Mouse (Mus musculus): ENCODE results near the gene 6030408B16Rik.
A peak's percentile ranks its signal among the peaks of the same experiment; 100 is the strongest.
"Not testable (repeated sequence)": the region's sequence is repeated elsewhere in the genome, so short reads cannot be mapped to it uniquely, and the experiment has no call there.

6030408B16Rik gene

DNA sequence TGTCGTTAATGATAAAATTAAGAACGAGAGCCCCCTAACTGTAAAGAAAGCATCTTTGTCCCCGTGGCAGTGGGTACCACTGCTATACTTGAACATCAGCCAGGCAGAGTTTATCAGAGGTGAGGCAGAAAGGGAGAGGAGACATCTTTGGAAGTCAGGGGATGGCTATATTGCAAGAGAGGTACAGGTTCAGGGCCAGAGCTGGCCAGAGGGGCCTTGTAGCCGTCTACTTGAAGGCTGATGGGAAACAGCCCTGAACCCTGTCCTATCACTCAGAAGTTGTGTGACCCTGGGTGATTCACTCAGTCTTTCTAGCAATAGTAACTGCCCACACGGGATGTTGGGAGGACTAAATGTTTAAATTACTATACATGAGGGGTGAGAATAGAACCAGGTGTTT is 28.1 kb downstream of the 6030408B16Rik start:
- no peak for DNase-seq (ENCODE audit: low spot score)

DNA sequence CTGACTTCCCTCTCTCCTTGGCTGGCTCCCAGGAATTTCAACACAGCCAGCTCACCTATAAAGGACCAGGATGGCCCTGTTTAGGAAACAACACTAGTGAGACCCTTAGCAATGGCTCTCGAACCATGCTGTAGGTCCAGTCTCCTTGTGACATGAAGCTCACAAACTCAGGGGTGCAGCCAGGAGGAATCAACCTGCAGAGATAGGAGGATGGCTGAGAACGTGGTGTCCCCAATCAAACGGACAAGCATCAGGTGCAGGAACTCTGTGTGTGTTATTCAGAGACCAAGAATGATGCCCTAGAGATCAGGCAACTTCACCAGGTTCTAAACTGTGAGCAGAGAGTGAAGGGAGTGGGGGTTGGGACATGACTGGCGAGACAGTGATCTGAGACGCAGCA is 29.1 kb downstream of the 6030408B16Rik start:
- DNase-seq (ENCODE audit: low spot score): no peak

DNA sequence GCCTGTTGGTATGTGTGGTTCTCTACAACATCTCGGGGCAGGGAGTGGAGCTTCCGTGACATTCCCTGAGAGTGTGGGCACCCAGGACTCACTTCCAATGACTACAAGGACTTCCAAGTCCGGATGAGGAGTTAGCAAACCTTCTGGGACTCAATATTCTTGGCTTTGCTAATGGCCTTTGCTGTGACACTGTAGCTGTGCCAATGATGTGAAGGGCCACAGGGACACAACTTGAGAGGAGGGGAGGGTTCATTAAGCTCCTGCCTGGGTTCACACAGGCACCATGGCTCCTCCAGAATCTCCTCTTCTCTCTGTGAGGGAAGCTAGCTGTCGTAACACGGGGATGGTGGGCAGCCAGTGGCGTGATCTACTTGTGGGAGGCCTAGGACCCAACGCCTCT is 29.6 kb downstream of the 6030408B16Rik start:
- DNase-seq (ENCODE audit: low spot score): no peak

DNA sequence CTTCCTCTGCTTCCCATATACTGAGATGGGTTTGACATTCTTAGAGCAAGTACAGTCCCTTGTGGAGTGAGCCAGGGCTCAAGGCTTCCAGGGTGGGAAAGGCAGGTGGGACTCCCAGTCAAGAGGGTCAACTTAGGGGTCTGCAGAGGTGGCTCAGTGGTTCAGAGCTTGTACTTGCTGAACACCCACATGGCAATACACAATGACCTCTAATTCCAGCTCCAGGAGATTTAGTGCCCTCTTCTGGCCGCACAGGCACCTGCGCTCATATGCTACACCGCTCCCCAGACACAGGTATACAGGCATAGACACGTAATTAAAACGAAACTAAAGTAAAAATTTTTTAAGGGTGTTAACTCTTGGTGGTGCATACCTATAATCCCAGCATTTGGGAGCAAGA is 30.5 kb downstream of the 6030408B16Rik start:
- DNase-seq (ENCODE audit: low spot score): no peak

DNA sequence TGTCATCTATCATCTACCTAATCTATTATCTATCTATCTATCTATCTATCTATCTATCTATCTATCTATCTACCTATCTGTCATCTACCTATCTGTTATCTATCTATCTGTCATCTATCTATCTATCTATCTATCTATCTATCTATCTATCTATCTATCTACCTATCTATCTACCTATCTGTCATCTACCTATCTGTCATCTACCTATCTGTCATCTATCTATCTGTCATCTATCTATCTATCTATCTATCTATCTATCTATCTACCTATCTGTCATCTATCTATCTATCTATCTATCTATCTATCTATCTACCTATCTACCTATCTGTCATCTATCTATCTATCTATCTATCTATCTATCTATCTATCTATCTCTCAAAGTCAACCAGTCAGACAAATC is 31.4 kb downstream of the 6030408B16Rik start:
- not testable (repeated sequence) for DNase-seq (ENCODE audit: low spot score)

DNA sequence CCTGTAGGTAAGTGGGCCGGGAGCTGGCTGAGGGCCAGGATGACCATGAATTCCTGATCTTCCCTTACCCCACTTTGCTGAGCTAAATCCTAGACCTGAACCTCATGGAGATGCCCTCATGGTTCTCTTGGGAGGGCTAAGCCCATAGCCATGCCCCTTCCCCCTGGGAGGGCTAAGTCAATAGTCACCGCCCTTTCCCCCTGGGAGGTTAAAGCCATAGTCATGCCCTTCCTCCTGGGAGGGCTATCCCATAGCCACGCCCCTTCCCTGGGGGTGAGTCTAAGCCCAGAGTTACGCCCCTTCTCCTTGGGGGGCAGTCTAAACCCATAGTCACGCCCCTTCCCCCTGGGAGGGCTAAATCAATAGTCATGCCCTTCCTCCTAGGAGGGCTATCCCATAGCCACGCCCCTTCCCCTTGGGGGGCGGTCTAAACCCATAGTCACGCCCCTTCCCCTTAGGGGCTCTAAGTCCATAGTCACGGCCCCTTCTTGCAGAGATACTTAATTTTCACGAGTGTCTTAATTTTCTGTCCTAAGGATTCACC is 33.1 kb downstream of the 6030408B16Rik start:
- no peak for DNase-seq (ENCODE audit: low spot score)

DNA sequence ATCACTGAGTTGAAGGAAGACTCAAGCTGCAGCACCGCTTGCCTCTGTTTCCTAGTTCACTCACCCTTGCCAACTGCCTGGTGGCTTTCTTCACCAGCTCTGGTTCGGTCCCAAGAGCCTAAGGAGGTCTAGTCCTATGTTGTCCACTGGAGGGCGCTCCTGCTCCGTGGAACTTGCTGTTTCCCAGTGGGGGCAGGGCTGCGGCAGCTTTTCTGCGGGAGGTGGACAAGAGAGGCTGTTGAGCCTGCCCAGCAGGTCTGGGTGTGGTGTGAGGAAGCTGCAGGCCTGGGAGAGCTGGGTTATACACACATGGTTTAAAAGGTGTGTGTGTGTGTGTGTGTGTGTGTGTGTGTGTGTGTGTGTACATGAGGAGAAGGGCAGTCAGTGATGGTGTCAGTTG is 34.3 kb downstream of the 6030408B16Rik start:
- peak; percentile 60 for DNase-seq (ENCODE audit: low spot score)

DNA sequence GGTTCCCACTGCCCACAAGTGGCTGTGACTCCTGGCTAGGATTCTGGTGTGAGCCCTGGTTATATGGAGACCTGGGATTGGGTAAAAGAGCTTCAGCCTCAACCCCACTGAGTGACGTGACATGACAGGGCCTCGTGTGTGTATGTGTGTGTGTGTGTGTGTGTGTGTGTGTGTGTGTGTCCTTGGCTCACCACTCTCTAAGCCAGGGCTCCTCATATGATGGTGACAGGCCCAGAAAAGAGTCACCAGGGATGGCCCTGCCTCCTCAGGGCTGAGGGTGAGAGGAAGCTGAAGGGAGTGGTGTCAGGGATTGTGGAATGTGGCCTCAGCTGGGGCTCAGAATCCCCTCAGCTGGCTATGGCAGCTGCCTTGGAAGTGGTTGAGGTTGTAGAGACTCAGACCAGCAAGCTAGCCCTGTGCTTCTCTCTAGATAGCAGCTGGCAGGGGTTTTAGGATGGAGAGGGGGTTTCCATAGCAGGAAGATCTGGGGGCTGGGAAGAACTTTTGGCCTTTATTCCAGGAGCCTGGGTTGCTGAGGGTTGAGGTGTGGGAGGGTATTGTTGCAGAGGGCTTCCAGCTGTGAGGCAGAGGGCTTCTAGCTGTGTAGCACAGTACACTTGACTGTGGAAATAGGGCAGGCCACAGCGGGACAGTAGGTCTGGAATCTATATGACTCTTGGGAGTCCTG is 36.0 kb downstream of the 6030408B16Rik start:
- DNase-seq (ENCODE audit: low spot score): no peak

DNA sequence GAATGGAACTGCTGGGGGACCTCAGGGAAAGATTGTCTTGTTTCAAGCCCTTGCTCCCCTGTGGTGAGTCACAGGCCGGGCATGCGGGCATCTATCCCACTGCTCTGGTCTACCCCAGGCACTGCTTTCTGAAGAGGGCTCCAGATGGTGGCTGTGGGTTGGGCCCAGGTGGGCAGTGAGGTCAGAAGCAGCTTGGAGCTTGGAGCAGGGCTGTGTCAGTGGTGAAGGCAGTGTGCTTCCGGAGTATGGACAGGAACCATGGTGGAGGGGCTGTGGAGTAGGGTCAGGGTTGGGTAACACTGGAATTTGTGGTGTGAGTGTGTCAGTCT is 36.5 kb downstream of the 6030408B16Rik start:
- no peak for DNase-seq (ENCODE audit: low spot score)

DNA sequence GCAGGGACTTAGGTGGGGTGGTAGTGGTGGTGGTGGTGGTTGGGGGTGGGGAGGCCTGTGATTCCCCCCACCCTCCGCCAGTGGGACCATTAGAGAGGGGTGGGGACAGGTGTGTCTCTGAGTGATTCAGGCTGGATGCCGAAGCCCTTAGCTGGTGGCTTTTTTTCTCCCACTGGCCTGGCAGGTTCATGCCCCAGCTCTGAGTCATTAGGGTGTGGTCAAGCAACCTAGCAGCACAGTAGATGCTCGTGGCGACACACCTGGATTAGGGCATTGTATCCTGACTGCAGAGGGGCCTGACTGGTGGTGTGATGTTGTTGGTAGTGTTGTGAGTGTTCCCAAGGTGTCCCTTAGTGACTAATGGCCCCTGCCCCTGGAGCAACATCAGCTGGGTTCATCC is 38.1 kb downstream of the 6030408B16Rik start:
- no peak for DNase-seq (ENCODE audit: low spot score)

DNA sequence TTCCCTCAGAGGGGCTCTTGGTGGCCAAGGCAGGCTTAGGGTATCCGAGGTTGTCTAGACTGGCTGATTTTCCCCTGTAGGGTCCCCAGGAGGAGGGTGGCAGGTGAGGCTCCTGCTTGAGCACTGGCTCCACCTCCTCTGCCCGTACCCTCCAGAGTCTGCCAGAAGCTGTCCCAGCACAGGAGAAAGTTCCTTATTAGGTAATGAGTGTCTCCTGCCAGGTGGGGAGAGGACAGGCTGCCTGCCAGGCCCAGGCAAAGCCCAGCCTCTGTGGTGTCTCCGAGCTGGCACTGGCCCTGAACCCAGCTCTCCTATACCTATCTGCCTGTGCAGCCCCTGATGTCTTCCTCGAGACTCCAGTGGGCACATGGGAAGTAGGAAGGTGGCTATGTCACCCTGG is 39.4 kb downstream of the 6030408B16Rik start:
- no peak for DNase-seq (ENCODE audit: low spot score)

DNA sequence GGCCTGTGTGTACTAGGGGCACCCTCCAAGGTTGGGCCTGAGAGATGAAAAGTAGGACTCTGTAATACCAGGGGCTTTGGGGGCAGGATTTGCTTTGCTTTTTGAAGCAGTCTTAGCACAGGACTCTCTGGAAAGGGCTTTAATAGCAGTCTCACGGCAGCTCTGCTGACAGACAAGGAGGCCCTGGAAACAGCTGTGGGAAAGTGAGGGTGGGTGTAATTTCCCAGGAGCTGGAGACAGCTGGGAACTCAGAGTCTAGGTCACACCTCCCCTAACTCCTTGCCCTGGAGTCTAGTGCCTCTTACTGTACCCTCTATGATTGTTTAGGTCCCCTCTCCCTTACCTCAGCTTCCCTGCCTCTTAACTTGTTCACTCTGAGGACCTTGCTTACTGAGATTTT is 40.2 kb downstream of the 6030408B16Rik start:
- no peak for DNase-seq (ENCODE audit: low spot score)

DNA sequence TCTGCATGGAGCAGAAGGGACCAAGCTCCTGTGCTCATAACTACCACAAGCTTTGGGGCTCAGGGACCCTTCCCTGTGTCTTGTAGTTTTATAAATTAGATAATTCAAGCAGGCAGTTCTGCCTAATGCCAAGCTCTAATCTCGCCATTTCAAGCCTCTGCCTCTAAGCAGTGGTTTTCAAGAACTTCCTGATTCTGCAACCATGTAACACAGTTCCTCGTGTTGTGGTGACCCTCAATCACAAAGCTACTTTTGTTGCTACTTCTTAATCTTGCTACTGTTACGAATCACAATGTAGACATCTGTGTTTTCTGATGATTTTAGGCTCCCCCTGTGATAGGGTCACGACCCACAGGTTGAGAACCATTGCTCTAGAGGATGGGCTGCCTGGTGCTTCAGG is 40.6 kb downstream of the 6030408B16Rik start:
- no peak for DNase-seq (ENCODE audit: low spot score)

DNA sequence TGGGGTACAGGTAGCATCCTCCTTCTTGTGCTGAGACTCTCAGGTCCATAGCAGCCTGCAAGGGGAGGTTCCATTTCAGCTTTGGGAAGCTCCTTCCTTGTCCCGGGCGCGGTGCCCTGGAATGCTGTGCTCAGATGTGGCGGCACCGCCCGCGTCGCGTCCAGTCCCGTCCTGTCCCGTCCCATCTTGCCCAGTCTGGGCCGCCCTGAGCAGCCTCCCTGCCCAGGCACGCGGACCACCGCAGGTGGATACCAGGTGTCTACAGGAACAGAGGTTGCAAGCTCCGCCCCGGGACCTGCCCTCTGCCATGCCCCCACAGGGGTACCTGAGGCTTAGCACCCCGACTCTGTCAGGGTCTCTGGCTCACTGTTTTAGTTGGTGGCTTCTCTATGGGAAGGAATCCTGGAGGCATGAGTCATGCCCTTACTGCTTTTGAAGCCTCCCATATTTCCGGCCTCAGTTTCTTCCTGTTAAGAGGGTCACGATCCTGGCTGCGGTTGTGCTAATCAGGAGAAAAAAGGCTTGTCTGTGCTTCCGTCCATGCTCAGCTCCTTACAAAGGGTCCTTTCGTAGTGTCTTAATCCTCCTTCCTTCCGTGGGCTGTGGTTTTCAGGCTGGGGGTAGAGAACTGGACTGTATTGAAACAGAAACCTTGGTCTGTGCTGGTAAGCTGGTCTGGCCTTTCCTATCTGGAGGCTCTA is 43.6 kb downstream of the 6030408B16Rik start:
- DNase-seq (ENCODE audit: low spot score): no peak

DNA sequence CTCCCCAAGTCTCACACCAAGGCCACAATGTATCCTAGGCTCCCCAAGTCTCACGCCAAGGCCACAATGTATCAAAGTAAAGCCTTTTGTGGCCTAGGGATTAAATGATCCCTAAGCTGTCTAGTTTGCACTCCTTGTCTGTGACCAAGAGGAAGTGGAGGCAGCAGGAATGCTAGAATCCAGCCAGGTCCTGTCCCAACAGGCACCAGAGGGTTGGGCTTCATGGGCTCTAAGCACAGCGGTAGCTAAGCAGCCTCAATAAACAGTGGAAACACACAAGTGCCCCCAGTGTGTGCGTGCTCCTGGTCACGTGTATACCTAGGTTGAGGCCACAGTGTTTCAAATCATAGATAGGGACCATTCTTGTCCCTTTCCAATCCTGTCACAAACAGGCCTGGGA is 45.3 kb downstream of the 6030408B16Rik start:
- no peak for DNase-seq (ENCODE audit: low spot score)

DNA sequence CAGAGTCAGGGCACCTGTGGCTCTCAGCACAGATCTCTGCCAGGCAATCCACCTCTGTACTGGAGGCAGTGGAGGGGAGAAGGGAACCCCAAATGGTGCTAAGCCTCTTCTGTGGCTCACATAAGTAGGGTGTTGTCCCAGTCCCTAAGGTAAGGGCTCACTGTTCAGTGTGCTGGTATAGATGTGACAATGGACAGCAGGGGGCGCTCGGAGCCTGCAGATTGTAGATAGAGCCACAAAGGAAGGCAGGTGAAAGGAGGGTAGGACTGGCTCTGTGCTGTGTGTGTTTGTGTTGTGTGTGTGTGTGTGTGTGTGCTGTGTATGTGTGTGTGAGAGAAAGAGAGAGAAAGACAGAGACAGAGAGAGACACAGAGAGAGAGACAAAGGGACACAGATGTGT is 46.5 kb downstream of the 6030408B16Rik start:
- DNase-seq (ENCODE audit: low spot score): peak; percentile 50

DNA sequence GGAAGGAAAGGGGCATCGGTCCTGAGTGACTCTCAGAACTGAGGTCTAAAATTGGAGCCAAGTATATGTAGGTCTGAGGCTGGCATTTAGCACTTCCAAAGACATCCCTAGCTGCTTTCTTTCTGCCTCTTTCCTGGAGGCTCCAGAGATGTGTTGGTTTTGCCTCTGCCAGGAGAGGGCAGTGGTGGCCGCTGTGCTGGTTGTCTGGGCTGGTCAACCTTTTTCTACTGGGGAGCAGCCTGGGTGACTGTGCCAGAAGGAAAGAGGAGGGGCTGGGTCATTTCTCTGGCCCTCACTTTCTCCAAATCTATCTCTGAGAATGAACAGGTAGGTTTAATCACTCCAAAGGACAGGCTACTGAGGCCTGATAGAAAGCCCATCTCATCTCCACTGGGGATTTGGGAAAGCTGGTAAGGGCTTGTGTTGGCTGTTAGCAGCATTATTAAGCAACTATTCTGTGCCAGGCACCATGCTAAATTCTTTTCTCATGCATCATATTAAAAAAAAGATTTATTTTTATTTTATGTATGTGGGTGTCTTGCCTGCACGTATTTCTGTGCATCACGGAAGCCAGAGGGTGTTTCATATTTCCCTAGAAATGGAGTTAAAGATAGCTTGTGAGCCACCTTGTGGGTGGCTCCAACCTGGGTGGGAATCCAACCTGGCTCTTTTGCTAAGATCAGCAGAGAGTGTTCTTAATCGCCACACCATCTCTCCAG is 48.9 kb downstream of the 6030408B16Rik start:
- DNase-seq (ENCODE audit: low spot score): no peak
